Mouse (Mus musculus): ENCODE data around the gene Gm13696. TPM values are rescaled to one million over a fixed set of nuclear protein-coding genes. Genes with fewer than 3 reads are reported as not detected.

Gene Gm13696
- total RNA-seq, 1 experiment from 2014 or later: 1.7 TPM

Other genes starting within 250 kb of the Gm13696 start
- 73.3 and 77.0 TPM in 2 replicates for gene Itgav, start 248.7 kb upstream of the Gm13696 start, total RNA-seq (2021)
- gene Fam171b, start 160.5 kb upstream of the Gm13696 start, total RNA-seq (2021): 4.0 and 5.8 TPM in 2 replicates
- not detected in 2 replicates for gene Zswim2, start 31.9 kb upstream of the Gm13696 start, total RNA-seq (2021)
- gene Gm13698, start 17.4 kb upstream of the Gm13696 start, total RNA-seq (2021): 1.6 and 1.7 TPM in 2 replicates
- gene Gm13693, start 11.6 kb upstream of the Gm13696 start, total RNA-seq (2021): 1.6 and 1.7 TPM in 2 replicates
- 1.6 TPM in 1 of 2 replicates, not detected in the other for gene Gm13695, start 5.8 kb upstream of the Gm13696 start, total RNA-seq (2021)
- 1.6 and 1.7 TPM in 2 replicates for gene Gm13694, start 5.8 kb downstream of the Gm13696 start, total RNA-seq (2021)
- 1.6 and 1.7 TPM in 2 replicates for gene Gm13697, start 11.6 kb downstream of the Gm13696 start, total RNA-seq (2021)
- 1.6 and 1.7 TPM in 2 replicates for gene Gm13691, start 17.4 kb downstream of the Gm13696 start, total RNA-seq (2021)

Measured in adrenal gland, postnatal 14 days (tissue).